Mouse (Mus musculus) frontal cortex, adult (tissue): ENCODE results near the gene Cyp3a11.
"Not testable (repeated sequence)": the region's sequence is repeated elsewhere in the genome, so short reads cannot be mapped to it uniquely, and the experiment has no call there.

Experiments used
- ATAC-seq: cut with Nextera tagmentation; 2 replicates; pipeline ENCODE4 v1.9.2; 2017; ENCODE audit warnings: mild to moderate bottlenecking, moderate library complexity, mixed read lengths; ENCODE audit not compliant: low TSS enrichment

Gene Cyp3a11

DNA sequence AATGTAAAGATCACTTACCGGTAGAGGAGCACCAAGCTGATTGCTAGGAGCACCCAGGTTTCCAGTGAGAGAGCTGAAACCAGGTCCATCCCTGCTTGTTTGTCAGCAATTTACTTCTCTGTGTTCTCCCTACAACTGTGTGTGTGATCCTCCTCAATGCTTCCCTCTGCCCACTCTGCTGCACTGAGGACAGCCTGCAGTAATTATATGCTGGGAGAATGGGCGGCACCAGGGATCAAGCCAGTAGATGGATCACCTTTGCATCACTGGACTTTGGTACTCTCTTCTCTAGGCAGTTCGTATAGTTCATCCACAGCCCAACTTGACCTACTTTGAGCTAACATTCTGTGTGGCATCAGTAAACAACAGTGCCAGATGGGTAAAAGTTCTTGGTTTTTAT lies at the start of gene Cyp3a11:
Gene Cyp3a11, minus strand, starts transcription at position 277 of the 400 bp plus-strand sequence.
- no peak for ATAC-seq

DNA sequence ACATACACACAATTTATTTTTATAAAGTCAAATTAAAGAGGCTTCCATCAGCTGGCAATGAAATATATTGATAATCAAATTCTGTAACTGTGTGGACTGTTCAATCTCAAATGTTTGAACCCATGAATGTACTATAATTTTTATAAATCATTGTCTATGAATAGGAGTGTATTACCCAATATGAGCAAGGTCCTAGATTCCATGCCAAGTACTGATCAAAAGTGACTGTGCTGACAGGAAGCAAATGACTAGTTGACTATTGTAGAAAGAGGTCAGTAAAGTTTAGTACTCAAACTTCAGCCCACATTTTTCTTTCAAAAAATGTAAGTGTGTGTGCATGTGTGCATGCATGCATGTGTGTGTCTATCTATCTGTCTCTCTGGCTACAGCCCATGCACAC lies 33.1 kb upstream of the Cyp3a11 start:
- ATAC-seq: no peak

DNA sequence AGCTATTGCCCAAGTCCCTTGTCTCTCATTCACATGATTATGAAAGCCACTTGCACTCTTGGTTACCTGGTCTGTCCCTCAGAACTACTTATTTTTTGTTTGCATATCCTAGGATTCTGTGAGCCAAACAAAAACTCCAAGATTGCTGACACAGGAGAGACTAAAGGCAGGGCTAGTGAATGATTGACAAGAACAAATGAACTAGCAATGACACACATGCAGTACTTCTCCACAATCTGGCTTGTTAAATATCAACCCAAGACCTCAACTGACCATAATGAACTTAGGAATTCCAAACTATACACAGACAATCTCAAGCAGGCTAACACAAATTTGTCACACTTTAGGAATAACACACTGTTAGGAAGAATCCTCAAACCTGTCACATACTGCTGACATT lies 32.0 kb upstream of the Cyp3a11 start:
- no peak for ATAC-seq

DNA sequence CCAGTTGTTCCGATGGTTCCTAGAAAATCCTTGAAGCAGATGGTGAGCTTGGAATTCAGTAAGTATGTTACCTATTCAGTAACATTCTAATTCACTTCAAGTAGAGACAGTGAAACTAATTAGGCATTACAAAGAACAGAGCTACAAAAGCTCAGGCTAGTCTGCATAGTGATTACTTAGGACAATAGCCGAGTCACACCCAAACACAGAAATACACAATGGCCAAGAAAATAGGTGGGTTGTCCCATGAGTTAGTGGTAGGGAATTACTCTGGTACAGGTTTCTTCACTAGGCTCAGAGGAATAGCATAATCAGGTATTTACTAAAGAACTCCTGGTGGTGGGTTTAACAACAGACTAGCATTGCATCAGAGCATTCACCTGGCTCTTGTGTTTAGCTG lies 27.2 kb upstream of the Cyp3a11 start:
- not testable (repeated sequence) for ATAC-seq

DNA sequence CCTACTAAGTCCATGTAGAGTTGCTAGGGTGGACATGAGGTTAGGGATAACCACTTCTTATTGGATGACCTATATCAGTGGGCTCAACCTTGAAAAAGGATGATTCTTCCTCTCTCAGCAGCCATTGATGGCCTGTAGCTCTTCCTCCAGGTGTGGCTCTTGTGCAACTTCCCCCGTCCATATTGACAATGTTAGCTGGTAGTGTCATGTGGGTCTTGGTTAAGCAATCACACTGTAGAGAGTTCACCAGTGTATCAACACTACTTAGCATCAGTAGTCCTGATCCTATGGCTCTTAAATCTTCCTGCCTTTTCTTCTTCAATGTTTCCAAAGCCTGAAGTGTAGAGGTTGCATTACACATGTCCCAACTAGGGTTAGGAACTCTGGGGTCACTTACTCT lies 24.8 kb upstream of the Cyp3a11 start:
- ATAC-seq: no peak

DNA sequence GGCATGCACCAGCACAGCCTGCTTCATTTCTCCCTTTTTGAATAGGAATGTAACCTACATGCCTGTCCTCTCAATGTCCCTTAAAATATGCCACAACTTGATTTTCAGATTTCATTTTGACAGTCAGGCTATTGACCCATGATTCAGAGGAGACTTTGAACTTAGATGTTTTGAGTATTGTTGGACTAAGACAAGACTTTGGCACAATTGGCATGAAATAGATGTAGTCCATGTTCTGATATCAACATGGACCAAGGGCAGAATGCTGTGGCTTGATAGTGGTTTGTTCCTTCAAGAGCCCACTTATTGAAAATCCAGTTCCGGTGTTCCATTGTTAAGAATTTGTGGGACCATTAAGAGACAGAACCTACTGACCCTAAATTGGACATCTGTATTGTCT lies 23.6 kb upstream of the Cyp3a11 start:
- no peak for ATAC-seq

DNA sequence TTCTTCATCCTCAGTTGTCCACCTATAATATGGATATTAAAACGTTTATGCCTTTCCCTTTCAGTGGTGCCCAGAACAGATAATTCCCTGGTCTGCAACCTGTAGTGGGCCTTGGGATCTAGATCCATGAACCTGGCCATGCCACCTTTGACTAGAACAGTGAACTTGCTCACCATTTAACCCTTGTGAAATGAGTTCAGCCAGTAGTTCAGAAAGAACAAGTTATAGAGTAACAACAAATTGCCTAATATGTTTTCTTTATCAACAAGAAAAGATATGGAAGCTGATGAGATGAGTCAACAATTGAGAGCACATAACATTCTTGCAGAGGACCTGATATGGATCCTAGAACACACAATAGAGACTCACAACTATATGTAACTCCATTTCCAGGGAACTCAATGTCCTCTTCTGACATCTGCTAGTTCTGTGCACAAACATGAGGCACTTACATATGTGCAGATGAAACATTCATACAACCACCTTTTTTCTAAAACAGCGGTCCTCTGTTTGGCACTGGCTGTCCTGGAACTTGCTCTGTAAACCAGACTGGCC lies 20.7 kb upstream of the Cyp3a11 start:
- ATAC-seq: no peak

DNA sequence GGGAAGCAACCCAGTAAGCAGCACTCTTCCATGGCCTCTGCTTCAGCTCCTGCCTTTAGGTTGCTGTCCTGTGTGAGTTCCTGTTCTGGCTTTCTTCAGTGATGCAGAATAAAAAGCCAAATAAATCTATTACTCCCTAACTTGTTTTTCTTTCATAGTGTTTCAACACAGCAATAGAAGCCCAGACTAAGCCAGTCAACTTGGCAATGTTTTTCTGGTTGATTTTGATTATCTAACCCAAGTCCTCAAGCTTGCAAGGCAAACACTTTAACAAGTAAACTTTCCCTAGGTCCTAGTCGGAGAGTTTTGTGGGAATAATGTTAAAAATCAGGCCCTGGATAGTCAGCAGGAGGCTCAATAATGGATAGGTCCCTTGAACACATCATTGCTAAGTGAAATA lies 17.5 kb upstream of the Cyp3a11 start:
- no peak for ATAC-seq

DNA sequence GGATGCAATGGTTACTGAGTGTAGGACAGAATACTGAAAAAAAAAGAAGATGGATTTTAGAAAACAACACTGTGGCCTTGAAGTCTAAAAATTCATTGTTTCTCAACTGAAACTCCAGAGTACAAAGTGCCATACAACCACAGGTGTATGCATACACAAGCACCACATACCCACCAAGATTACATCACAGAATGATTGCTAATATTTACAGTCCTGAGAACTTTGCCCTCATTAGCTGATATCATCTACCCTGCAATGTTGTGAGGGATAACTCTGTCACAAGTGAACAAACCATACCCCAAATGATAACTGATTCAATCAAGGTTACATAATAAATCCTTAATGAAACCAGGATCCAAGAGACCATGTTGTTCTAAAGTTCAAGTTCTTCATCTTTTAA lies 1.4 kb upstream of the Cyp3a11 start:
- no peak for ATAC-seq

DNA sequence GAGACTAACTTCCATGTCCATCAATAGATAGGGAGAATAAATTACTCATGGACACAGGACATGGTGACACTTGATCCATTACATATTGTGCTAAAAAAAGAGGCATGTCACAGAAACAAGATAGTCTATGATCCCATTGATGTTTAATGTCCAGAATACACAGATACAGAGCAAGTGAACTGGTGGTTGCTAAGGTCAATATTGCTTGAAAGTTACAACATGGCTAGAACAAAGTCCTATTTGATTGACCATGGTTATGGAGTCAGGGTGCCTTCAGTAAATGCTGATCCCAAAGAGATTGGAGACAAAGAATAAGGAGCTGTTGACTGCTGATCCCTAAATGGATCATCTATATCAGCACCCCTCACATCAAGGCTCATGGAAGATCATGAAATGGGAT lies 12.3 kb downstream of the Cyp3a11 start:
- not testable (repeated sequence) for ATAC-seq

DNA sequence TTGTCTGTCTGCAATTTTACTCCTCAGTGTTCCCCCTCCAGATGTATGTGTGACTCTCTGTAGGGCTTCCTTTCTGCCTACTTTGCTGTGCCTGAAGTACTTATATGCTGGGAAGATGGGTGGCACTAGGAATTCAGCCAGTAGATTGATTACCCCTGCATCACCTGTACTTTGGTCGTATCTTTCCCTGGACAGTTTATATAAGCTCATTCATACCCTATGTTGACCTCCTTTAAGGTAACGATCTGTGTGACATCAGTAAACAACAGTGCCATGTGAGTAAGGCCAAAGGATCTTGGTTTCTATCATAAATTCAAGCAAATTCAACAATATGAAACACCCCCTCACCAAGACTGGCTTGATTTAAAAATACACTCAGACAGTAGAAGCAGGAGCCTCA lies 74.0 kb downstream of the Cyp3a11 start, which contains the start of gene Cyp3a44:
Gene Cyp3a44, minus strand, starts transcription at position 79 of the 400 bp plus-strand sequence.
- not testable (repeated sequence) for ATAC-seq
